Mouse (Mus musculus) 3134 (cell line): ENCODE results near the gene Cacnb1.

Experiments
- DNase-seq: peaks from one replicate; pipeline ENCODE4 v3.0.0-alpha.2; 2011; ENCODE audit warnings: low spot score; ENCODE audit not compliant: insufficient read length; ENCODE audit errors: extremely low read depth

Gene Cacnb1

DNA sequence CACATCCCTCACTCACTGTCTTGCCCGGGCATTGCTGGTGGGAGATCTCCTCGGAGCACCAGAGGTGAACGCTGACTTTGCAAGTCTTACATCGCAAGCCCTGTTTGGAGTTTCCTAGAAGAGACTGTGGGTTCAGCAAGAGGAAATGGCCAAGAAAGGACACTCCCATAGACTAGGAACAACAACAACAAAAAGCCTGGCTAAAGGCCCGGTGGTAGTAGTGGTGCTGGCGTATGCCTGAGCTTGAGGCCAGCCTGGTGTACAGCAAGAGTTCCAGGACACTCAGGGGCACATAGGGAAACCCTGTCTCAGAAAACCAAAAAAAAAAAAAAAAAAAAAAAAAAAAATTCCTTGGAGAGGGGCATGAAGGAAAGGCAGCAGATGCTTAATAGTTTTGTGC, 19.9 kb upstream of the Cacnb1 start:
- no peak for DNase-seq

DNA sequence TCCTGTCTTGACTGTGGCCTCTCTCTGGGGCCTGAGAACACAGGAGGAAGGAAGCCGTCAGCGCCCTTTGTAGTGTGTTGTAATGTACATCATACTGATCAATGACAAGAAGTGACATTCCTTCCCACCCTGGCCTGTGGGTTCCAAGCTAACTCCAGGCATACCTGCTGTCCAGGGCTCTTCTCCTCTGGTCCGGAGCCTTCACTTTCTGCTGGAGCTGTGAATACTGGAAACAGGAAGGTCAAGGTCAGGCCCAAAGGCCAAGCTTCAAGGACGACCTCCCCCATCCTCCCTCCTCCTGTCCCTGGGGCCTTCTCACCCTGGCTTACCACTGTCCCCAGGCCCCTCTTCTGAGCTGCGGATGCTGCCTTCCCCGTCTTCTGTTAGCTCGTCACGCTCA, 18.1 kb upstream of the Cacnb1 start:
- no peak for DNase-seq

DNA sequence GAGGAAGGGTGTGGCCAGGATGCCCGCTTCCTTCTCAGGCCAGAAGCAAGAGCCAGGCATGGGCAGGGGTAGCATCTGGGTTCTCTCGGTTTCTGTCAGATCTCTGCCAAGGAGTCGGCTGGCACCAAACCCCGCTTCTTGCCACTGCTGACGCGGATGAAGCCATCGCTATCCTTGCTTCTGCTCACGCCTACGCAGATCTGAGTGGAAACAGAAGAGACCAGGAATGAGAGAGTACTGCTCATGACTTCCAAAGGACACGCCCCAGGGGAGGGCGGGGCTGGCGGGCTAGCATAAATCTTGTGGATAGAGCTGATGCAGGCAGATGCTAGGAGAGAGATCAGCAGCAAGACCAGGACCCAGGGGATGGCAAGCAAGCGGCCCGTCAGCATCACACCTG, 15.0 kb upstream of the Cacnb1 start:
- DNase-seq: peak; percentile 75

DNA sequence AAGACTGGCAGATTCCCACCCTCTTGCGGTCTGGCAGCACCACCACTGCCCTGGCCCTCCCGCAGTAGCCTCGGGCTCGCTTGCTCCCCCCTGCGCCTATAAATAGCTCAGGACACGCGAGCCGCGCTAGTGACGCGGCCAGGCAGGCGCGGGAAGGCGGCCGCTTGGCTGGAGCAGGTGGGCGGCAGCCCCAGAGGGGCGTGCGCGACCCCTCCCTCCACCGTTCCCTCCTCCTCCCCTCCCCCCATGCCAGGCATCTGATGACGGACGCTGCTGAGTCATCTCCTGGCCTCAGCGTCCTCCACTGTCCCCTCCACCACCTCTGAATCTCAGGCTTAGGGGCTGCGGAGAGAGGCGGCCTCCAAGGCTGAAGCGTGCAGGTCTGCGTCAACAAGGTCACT, 13.1 kb upstream of the Cacnb1 start:
- peak; percentile 79 for DNase-seq

DNA sequence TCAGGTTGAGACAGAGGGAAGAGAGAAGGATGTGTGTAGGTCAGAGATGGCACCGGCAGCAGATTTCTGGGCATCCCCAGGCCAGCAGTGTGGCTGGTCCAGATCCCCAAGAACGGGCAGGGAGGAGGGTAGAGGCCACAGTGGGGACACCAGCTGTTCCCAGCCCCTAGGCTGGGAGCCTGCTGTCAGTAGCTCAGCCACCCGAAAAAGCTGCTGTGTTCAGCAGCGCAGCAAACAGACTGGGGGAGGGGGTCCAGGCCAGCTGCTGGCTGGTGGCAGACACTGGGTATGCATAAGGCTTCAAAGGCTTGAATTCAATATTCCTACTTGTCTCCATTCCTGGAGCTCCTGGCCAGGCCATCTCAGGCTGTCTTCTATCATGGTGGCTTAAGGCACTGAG, 12.0 kb upstream of the Cacnb1 start:
- no peak for DNase-seq

DNA sequence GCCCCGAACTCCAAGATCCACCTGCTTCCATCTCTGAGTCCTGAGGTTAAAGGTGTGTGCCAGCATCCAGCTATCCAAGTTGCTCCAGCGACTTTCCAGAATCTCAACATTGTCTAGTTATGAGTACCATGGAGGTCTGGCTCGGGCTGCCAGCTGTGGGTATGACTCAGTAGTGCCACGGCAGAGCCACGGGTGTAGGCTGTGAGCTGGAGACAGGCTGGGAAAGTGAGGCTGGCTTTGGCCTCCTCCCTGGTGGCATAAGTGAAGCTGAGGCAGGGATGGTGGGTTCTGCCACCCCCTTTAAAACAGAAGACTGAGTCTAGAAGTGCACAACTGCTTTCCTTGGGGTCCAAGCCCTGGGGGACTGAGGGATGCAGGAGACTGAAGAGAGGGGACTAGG, 11.2 kb upstream of the Cacnb1 start:
- peak; percentile 74 for DNase-seq

DNA sequence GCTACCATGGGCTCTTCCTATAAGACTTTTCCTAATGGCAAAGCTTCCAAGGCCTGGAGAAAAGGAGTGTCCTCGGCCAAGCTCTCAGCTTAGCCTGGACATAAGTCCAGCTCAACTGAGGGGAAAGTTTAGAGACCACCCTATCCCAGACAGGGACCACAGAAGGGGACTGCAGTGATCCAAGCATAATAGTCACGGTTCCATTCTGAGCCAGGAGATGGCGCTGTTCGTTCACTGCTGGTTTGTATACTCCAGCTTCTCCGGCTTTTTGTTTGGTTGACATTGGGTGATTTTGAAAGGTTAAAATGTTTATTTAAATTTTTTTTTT, 8.6 kb upstream of the Cacnb1 start:
- DNase-seq: peak; percentile 50

DNA sequence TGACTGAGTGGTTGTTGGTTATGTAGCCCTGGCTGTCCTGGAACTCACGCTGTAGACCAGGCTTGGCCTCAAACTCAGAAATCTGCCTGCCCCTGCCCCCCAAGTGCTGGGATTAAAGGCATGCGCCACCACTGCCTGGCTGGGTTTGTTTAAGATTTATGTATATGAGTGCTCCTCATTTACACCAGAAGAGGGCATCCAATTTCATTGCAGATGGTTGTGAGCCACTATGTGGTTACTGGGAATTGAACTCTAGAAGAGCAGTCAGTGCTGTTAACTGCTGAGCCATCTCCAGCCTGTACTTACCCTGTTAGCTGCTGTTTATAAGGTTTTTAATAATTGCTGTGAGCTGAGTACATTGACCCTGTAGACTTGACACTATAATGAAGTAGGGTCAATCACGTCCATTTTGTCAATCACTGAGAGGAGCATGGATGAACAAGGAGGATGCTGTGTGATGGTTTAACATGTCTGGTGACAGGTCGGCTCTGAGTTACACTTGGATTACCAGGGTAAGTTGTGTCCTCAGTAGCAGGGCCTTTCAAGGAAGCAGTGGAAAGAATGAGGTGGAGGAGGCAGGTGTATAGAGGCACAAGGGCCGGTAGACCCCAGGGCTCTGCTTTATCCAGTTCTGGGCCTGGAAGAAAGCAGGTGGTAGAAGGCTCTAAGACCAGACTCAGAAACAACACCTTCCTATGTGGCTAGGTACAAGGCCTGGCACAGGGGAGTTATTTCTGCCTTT, 8.0 kb upstream of the Cacnb1 start:
- DNase-seq: peak; percentile 44

DNA sequence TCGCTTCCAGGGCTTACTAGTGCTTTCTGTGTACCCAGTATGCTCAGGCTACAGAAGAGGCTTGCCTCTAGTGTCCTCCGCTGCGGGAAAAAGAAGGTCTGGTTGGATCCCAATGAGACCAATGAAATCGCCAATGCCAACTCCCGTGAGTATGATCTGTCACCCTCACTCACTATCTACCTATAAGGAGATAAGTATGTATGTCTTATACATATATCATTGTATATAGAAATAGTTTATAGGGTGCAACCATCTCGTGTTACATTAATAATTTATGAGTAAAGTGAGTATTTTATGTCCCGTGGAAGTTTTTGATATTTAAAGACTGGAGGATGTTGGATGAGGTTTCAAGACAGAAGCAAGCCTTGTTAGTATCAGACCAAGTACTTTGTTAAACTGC, 5.0 kb upstream of the Cacnb1 start:
- DNase-seq: no peak

DNA sequence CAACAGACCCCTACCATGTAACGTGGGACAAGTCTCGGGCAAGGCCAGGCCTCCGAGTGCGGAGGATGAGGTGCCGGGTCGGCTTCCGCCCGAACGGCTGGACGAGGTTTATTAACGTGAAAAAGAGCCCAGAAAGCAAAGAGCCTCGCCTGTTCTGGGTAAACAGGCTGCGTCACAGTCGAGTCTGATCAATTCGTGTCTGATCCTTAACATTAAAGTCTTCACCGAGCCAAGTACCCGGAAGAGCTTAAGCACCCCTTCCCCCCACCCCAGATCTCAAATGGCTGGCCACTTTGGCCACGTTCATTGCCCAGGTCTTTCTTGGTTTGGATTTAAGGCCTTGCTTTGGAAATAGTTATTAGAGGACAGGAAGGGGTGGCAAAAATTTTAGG, 4.5 kb upstream of the Cacnb1 start:
- no peak for DNase-seq

DNA sequence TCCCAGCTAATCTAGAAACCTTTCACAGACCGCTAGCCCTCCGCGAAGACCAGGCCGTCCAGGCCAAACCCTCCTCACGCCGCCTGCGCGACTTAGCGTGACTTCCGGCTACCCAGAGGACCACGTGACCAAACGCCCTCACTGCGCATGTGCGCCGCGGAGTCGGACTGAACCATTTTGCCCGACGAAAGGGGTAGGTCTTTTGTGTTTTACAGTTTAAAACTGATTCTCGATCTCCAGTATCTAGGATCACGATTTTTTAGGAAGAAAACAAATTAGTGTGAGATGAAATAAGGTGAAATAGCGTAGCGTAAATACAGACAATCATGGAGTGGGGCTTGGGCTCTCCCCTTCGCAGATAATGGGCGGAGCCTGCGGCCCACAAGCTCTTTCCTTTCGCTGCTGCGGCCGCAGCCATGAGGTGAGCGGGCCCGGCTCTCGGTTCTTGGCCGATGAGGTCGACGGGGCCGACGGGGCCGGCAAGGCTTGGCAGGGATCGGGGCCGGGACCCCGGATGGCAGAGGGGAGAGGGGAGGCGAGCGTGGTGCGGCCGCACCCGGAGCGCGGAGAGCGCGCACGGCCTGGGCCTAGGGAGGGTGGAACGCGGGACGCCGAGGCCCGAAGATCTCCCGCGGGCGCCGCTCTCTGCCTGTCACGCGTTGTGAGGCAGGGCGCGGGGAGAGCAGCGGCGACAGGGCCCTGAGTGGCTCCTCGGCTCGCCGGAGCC, 3.9 kb upstream of the Cacnb1 start, which contains the start of gene Rpl19:
Gene Rpl19 (plus strand): TSS at position 141 of the 727 bp plus-strand sequence.
- DNase-seq: peak; percentile 86

DNA sequence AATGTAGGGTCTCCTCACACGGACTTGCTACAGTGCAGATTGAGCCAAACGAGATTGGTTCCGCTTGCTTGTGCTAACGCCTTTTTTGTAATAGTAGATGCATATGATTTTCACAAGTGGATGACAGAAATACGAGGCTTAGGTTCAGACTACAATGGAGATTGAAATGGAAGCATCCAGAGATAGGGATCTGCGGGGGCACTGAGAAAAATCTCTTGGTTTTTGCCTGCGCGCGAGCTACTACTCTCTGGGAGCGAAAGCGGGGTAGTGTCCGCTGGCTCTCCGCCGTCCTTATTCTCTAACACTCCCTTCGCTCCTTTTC, 3.4 kb upstream of the Cacnb1 start:
- DNase-seq: no peak

DNA sequence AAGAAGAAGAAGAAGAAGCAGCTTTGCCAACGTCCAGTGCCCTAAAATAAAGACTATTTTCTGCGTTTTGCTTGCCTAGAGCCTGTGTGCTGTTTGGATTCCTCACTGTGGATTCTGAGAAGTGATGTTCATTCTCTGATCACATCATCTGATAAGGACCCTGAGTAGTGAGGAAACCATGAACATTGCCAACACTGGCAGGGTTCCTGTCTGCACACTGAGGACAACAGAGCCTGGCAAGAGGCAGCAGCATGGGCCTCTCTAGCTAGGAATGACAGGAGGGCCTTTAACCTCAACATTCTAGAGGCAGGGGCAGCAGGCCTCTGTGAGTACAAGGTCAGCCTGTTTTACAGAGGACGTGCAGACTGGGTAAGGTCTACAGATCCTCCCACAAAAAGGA, 1.7 kb upstream of the Cacnb1 start:
- no peak for DNase-seq

DNA sequence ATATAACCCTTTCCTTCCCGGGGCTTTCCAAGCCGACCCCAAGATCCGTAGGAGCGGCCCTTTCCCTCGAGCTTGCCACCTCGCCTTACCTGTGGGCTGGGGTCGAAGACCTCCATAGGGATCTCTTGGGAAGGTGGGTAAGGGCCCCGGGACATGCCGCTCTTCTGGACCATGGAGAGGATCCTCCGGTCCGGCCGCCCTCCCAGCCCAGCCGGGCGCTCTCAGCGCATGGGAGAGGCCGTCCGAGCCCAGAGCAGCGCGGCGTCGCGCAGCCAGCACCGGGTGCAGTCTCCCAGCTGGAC, 630 bp downstream of the Cacnb1 start:
- no peak for DNase-seq

DNA sequence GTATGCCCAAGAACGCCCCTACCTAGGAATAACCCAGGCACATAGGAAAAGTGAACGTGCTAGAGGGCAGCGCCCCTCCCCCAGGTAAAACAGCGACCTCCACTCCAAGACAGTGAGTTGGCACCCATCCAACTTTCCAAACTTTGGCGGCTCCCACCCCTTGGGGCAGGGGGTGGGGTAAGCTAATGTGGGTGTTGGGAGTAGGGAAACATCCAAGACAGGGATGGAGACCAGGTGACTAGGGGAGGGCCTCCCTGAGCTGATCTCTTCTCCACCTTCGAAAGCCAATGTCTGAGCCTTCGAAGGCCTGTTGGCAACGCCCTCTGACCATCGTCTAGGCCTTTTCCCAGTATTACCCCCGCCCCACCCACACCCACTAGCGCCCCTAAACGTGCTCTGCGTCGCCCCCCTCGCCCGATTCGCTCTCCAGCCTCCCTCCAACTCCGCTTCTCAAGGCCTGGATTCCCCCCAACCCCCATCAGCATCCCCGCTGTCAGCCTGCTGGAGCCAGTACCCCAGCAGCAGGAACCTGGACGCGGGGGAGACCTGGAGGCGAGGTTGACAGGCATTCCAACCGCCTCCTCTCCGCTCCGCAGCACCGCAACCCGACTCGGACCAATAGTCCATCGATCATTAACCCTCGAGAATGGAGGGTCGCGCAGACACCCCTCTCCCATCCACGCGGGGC, 1.1 kb downstream of the Cacnb1 start:
- DNase-seq: peak; percentile 54

DNA sequence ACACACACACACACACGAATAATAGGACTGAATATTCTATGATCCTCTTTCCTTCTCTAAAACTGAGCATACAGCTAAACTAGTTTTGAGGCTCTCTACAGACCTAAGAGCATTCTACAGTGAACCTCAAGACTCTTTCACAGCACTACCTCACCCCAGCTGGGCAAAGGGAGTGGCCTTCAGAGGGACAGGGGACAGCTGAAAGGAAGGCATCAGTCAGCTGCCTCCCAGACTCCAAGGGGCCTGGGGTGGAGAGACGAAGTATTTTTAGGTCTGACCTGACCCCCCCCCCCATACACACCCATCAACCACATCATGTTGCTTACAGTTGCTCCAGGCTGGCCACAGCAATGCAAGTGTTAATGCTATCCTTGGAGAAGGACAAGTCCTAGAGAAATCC, 1.7 kb downstream of the Cacnb1 start:
- no peak for DNase-seq

DNA sequence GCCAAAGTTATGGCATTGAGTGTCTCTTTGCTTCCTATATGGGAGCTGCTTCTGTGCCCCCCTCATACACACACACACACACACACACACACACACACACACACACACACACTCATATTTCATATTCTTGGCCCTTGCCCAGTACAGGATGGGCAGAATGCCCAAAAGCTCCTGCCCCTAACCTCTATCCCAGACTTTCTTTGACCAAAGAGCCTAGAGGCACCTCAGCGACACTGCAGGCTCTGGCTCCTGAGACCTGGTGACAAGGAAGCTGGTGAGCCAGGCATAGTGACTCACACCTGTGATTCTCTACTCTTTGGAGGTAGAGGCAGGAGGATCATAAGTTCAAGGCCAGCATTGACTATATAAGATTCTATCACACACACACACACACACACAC, 2.1 kb downstream of the Cacnb1 start:
- peak; percentile 42 for DNase-seq

DNA sequence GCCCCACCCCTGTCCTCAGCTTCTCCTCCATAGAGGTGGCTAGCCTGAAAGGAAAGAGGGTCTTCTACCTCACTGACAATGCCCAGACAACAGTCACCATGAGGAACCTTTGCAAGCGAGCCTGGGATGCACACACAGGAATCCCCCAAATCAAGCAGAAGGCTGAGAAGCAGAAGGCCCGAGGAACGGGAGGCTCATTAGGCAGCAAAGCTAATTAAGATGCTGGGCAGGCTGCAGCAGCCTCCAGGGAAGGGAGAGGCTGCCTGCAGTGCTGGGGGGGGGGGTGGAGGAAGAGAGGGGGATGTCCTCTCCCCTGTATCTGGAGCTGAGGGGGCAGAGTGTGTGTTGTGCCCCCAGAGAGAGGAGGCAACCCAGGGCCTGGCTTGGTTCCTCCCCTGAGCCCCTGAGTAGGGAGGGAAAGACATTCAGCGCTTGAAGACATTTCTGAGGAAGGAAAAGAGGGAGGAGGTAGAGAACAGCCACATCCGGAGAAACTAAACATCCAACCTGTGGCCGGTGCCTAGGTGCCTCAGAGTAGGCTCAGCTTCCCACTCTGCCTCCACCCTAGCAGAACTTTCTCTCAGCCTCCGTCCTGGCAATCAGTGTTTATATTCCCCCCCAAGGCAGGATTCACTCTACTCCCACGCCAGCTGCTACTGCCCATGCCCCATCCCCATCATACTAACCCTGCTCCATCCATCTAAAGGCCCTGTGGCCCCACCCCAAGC, 2.8 kb downstream of the Cacnb1 start:
- DNase-seq: no peak

DNA sequence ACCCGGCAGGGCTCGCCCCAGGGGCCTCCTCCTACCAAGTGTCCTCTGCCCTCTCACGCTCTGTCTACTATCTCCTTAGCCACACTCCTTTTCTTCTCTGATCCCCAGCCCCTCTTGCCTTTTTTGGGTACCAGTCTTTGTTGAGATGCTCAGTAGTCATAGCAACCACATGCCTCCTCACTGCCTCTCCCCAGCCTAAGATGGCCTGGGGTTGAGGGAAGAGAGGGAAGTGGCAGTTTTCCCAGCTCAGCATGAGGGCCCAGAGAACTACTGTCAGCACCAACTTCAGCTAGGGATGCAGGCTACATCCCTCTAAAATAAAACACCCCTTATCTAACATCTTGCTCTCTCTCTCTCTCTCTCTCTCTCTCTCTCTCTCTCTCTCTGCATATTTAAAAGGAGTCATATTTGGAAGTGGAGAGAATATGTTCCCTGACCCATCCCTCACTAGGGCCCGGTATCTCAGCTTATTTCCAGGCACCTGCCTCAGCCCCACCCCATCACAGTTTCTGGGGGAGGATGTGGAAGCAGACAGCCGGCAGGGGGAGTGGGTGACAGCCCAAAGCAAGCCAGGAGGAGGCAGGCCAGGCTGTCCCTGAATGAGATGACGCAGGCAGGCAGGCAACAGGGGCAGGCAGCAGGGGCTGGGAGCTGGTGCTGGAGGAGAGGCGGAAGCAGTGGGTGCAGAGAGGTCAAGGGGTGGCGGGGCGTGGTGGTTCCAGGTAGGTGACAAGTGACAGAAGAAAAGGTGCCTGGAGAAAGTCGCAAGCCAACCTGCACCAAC, 3.8 kb downstream of the Cacnb1 start:
- no peak for DNase-seq

DNA sequence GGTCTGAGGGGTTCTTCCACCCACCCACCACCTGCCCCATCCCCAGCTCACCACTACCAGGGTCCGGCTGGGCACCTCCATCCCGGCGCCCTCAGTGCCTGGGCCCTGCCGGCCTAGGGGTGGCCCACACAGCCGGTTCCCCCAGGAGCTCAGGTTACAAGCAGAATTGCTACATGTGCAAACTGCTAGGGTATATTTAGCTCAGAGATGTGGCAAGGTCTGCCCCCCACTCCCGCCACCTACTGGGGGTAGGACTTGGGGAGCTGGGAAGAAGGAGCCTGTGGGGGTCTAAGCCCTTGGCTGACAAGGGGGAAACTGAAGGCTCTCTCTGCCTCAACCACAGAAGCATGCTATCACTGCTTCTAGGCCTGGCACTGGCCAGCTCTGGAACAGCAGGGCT, 4.6 kb downstream of the Cacnb1 start:
- DNase-seq: no peak

DNA sequence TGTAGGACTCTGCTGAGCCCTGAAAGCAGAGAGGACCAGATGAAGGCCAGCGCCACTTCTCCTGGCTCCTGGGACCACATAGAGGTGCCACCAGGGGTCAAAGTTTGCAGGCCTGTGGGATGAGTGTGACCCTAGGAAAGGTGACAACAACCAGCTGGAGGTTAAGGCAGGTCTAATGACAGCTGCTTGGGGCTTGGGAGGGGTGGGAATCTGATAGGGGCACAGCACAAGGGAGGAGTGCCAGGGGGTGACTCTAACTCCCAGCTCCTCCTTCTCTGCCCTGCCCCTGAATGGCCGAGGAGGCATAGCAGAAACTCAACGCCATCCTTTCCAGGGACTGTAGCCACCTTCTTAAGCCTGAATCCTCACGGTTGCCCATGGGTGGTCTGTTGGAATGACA, 6.0 kb downstream of the Cacnb1 start:
- DNase-seq: no peak
